Mouse (Mus musculus) adrenal gland, adult 2 months (tissue): Measurements from ENCODE around the gene Rhoa. TPM values are rescaled to one million over a fixed set of nuclear protein-coding genes. Genes with fewer than 3 reads are reported as not detected.
A peak's percentile ranks its signal among the peaks of the same experiment; 100 is the strongest.

Experiments used
- DNase-seq: peaks from one replicate; pipeline ENCODE4 v3.0.0; 2021
- polyA plus RNA-seq: library from polyadenylated mRNA; depleted of rRNA; stranded (reverse); fragments of >200 nt; gene quantifications from 2 replicates; pipeline ENCODE4 v1.2.3, GENCODE M21; 2012; rRNA removed
- total RNA-seq, 2 experiments: library from RNA; stranded (reverse); gene quantifications; 2 replicates each; pipeline ENCODE4 v1.2.3; 2021

The Rhoa gene
- total and polyA plus RNA-seq, 3 experiments: 169 to 363 (median 355) TPM

DNA sequence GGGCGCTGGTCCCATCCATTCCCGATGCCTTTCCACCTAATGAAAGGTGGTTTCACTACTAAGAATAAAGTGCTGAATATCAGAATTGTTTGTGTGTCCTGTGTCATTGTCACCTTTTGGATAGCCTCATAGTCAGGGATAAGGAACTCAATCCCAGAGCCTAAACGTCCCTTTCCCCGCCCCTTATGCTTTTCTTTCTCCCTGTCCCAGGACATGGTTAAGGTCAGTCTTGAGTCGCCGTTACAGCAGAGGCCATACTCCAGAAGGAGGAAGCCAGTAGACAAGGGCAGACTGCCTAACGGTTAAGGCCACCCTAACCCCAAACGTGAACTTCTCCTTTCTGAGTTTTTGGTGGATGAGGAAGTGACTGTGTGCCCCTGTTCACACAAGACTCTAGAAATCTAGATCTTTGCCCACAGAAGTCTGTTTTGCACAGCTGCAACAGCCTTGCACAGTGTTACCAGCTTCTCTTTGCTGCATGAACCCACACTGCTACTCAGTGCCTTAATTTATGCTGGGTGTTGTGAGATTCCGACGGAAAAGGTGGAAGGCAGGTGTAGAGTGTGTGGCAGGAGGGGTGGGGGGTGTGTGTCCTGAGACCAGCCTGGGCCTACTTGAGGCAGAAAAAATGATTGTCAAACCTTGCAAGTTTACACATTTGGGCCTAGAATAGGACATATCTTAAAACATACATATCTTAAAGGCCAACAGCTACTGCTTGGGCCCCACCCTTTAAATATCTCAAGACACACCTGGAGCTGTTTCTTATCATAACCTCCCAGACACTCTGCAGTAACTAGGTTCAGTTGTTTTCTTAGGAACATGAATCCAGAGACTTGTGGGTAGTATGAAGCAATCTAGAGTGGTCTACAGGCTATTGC, 34.6 kb downstream of the Rhoa start:
- DNase-seq: peak; percentile 73

DNA sequence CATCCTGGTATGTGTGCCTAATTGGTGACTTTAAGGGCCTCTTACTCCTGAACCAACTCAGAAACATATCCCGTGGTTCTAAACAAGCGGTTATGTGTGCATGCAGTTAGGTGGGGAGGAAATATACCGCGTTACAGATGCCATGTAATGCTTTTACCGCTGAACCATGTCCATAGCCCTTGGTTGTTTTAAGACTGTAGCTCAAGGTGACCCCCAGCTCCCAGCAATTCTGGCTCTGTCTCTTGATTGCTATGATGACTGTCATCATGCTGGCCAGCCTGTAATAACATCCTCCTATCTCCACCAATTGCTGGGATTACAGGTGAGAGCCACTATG, 35.2 kb downstream of the Rhoa start:
- DNase-seq: no peak

DNA sequence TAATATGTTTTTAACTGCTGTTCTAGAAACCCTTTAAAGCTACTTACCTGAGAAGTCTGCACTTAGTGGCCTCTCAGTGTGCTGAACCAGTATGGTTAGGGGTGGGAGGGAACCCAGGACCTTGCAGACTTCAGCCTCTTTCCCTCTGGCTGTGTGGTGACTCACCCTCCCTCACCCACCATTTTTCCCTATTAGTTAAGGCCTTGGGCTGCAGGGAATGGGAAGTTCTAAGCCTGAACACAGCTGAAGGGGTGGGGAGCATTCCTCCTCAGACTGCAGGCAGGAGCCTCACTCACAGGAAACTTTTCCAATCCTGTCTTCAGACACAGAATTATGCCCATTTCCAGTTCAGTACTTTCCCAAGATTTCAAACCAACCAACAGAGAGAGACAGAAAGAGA, 35.9 kb downstream of the Rhoa start:
- peak; percentile 67 for DNase-seq

DNA sequence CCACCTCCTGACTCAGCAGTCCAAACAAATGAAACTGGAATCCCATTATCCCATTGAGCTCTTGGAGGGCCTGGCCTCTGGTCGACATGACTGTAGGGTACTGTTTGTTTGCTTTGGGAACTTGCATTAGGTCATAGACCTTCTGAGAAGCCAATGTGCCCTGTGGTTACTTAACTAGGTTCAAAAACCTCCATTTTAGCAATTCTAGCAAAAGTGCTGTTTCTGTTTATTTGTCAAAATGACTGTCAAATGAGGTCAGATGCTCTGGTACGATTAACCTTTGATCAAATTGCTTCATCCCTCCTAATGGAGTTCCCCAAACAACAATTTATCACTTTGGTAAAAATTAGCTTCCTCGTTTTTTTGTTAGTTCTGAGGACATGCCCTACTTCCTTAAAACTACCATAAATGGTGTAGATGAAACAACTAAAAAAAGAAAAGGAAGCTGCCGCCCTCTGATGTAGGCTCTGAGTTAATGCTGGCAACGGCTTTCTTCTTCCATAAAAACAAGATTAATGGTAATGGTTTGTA, 36.4 kb downstream of the Rhoa start:
- peak; percentile 45 for DNase-seq

DNA sequence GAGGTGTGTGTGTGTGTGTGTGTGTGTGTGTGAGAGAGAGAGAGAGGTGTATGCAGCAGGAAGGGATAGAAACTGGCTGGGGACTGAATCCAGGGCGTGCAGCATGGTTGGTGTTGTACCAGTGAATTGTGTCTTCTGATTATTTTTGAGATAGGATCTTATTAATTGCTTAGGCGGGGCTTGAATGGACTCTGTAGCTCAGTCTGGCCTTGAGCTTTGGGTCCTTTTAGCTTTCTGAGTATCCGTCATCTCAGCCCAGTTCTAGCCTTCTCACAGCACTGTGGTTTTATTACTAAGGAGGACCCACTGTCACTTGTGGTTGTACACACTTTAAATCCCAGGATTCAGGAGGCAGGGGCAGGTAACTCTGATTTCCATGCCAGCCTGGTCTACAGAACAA, 37.4 kb downstream of the Rhoa start:
- peak; percentile 56 for DNase-seq

DNA sequence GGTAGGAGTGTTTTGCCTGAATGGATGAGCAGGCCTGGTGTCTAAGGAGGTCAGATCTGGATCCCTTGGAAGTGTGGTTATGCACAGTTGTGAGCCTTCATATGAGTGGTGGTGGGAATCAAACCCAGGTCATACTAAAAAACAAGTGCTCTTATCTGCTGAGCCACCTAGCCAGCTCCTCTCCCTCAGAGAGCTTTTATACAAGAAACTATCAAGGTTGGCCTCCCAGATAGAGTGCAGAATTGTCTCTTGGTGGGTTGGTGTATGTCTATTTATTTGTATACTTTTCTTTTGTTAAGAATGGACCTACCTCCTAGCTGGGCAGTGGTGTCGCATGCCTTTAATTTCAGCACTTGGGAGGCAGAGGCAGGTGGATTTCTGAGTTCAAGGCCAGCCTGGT, 37.9 kb downstream of the Rhoa start:
- no peak for DNase-seq

DNA sequence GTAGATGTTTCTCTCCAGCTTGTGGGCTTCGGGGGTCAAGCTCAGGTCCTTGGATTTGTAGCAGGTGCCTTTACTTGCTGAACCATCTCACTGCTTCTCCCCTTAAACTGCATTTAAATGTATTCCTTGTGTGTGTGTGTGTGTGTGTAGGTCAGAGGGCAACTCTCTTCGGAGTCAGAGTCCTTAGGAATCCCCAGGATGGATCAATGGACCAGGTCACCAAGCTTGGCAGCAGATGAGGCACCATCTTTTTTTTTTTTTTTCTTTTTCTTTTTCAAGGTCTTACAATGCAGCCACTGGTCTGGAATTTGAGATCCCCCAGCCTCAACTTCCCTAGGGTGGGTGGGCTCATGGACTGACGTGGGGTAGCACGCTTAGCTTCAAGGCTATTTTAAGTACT, 38.5 kb downstream of the Rhoa start:
- DNase-seq: no peak

DNA sequence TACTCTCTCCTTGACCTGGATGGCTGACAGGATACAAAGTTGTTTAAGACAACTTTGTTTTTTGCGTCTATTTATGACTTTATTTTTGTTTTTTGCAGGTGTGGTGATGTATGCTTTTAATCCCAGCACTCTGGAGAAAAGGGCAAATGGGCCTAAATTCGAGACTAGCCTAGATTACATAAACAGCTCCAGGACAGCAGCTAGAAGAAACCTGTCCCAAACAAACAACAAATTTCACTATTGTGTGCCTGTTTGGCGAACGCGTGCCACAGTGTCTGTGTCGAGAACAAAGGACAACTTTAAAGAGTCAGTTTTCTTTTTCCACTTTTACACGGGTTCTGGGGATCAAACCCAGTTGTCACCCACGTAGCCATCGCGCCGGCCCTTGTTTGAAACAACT, 41.1 kb downstream of the Rhoa start:
- peak; percentile 26 for DNase-seq

DNA sequence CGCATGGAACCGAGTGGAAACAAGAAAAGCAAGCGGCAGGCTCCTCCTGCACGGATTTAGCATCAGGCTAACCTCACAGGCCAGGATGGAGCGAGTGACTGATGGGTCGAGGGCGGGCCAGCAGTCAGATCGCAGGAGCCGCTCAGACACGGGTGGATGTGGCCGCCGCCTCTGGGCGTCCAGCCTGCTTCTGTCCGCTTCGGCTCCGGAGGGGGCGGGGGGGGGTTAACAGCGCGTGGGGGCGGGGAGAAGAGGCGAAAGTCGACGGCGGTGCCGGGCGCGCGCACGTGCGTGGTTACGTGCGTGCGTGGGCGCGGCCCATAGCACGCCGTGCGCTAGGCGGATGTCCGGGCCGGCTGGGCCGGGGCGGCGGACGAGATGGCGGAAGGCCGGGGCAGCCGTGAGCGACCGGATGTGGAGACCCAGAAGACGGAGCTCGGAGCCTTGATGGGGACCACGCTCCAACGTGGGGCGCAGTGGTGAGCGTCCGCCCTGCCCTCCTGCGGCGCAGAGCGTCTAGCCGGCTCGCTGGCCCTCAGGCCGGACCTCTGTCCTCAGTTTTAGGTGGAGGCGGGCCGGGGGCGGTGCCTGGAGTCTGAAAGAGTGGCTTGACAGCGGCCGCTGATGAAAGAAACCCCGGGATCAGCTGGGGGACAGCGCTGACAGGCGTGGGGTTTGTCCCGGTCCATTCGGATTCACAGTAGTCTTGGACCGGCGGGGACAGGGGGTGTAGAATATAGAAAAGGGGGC, 41.8 kb downstream of the Rhoa start, which contains the start of gene Usp4:
TSS of gene Usp4 (plus strand) at position 314 of the 750 bp plus-strand sequence.
- DNase-seq: peak; percentile 94

DNA sequence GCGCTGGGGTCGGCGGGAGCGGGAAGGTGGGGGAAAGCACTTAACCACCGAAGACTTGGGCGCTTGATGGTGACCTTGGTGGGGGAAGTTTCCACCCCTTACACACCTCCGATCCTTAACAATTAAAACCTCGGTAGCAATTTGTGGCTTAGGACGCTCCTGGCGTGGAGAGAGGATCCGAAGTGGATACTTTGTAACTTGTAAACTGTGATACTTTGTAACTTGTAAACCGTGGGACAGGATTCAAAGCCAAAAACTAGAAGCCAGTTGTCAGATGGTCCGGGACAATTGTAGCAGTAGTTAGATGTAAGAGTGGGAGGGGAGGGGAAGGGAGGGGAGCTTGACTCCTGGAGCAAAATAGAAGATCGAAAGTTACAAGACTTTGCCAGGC, 42.4 kb downstream of the Rhoa start:
- DNase-seq: no peak

DNA sequence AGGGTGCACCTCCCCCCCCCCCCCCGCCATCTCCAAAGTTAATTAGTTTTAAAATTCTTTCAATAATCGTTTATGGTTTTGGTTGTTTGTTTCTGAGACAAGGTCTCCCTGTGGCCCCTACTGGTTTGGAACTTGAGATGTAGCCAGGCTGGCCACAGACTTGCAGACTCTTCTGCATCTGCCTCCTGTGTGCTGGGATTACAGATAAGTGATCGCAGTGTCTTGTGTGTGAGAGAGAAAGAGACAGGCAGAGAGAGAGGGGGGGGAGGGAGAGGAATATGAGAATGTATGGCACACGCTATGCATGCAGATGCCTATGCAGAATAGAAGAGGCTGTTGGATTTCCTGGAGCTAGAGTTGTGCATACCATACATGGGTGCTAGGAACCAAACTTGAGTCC, 43.8 kb downstream of the Rhoa start:
- no peak for DNase-seq

DNA sequence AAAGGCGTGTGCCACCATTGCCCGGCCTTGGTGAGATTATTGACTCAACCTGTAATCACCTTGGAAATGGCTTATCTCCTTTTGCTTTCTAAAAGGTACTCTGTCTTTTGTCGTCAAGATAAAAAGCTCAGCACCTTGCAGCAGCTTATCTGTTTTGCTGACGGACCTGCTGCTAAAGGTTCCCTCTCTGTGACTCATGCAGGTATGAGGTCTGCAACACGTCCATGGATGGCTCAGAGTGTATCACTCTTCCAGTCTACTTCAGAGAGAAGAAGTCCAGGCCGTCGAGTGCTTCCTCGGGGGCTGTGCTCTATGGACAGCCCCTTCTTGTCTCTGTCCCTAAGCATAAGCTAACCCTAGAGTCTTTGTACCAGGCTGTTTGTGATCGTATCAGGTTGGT, 72.3 kb downstream of the Rhoa start:
- no peak for DNase-seq

DNA sequence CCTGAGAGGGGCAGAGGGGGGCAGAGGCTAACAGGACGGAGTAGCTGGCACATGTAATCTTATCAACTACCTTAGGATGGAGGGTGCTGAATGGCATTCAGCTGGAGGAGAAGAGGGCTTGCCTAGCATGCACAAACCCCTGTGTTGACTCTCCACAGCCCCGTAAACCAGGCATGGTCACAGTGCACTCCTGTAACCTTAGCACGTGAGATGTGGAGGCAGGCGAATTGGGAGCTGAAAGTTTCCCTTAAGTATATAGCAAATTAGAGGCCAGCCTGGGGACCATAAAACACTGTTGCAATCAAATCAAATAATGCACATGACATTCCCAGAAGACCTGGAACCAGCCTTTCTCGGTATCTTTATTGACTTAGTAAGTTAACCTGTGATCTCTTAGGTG, 72.8 kb downstream of the Rhoa start:
- no peak for DNase-seq

DNA sequence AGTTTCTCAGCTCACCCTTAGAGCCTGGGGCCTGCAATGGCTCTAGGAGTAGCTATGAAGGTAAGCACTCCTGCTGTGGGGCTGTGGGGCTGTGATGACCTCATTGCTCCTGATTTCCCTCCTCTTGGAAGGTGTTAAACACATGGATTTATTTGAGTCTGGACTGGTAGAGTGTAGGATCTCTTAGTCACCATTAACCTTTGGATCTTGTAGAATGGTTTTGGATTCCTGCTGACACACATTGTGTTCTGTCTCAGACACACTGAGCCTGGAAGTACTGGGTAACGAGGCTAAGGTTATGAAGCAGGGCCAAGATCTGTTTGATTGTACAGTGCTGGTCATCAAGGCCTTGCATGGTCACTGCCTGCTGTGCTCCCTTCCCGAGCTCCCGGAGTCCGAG, 73.4 kb downstream of the Rhoa start:
- DNase-seq: no peak

DNA sequence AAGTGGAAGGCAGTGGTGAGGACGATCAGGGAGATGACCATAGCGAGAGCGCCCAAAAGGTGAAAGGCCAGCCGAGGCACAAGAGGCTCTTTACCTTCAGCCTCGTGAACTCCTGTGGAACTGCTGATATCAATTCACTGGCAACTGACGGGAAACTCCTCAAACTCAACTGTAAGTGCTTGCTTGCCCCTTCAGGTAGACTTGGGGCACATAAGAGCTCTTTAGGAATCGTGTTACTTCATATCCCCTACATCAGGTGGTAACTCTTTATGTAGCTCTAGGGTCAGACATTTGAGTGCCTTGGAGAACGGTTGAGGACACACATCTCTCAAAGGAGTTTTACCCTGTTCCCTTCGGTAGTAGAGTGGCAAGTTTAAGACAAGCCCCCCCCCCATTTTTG, 75.5 kb downstream of the Rhoa start:
- no peak for DNase-seq

DNA sequence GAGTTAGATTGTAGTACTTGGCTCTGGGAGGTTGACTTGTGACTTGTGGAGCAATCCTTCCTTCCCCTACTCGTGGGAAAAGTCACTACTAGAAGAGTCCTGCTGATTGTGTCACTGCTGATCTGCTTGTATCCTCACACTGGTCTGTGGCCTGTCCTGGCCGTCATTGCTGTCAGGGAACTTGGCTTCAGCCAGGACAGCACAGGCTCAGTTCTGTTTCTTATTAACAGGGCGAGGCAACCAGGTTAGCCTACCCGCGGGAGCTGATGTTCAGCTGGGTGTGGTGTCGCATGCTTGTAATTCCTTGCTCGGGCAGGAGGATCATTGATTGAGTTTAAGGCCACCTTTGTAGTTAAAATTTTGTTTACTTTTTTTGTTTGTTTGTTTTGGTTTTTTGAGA, 79.1 kb downstream of the Rhoa start:
- no peak for DNase-seq

DNA sequence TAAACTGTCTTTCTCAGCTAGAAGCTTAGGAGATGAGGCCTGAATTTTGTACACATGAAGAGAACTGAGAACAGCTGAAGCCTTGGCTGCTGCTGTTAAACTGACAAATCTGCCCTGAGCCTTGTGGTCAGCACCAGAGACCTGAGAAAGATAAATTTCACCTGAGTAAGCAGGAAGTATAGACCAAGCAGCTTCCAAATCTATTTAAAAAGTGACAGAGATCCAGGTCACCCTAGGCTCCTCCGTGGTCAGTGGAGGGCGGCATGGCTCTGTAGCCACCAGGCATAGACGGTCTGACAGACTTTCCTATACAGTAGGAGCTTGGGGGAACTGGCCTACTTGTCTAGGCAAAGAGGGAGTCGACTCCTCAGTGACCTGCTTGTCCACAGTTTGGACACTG, 80.9 kb downstream of the Rhoa start:
- no peak for DNase-seq

Other genes with a start within 250 kb of the Rhoa start
- under 1 TPM; 0.17 to 0.86 TPM for gene Mst1, start 225.7 kb upstream of the Rhoa start, total RNA-seq
- gene Mst1, start 225.7 kb upstream of the Rhoa start, polyA plus RNA-seq: 0.23 and 0.44 TPM in 2 replicates
- gene Rnf123, start 222.8 kb upstream of the Rhoa start, total RNA-seq: 10 to 100 TPM; 65.5 to 66.0 TPM
- 88.9 and 93.6 TPM in 2 replicates for gene Rnf123, start 222.8 kb upstream of the Rhoa start, polyA plus RNA-seq
- 10 to 100 TPM; 90.2 to 91.6 TPM for gene Apeh, start 211.5 kb upstream of the Rhoa start, total RNA-seq
- 96.2 and 121 TPM in 2 replicates for gene Apeh, start 211.5 kb upstream of the Rhoa start, polyA plus RNA-seq
- gene Bsn, start 115.7 kb upstream of the Rhoa start, total RNA-seq: 1 to 10 TPM; 5.0 to 5.2 TPM
- 4.1 and 4.3 TPM in 2 replicates for gene Bsn, start 115.7 kb upstream of the Rhoa start, polyA plus RNA-seq
- gene Dag1, start 42.2 kb upstream of the Rhoa start, total RNA-seq: 100 to 1,000 TPM; 143 to 148 TPM
- gene Dag1, start 42.2 kb upstream of the Rhoa start, polyA plus RNA-seq: 59.3 and 86.5 TPM in 2 replicates
- 10 to 100 TPM; 17.5 to 24.9 TPM for gene Nicn1, start 15.7 kb upstream of the Rhoa start, total RNA-seq
- 16.6 and 18.8 TPM in 2 replicates for gene Nicn1, start 15.7 kb upstream of the Rhoa start, polyA plus RNA-seq
- 1 to 10 TPM; 3.3 to 5.5 TPM for gene Amt, start 9.3 kb upstream of the Rhoa start, total RNA-seq
- 2.2 and 2.6 TPM in 2 replicates for gene Amt, start 9.3 kb upstream of the Rhoa start, polyA plus RNA-seq
- gene Tcta, start within 50 bp of the Rhoa start, total RNA-seq: 10 to 100 TPM; 31.3 to 56.7 TPM
- 42.8 and 46.3 TPM in 2 replicates for gene Tcta, start within 50 bp of the Rhoa start, polyA plus RNA-seq
- 100 to 1,000 TPM; 694 to 927 TPM for gene Gpx1, start 32.8 kb downstream of the Rhoa start, total RNA-seq
- gene Gpx1, start 32.8 kb downstream of the Rhoa start, polyA plus RNA-seq: 1,573 and 1,924 TPM in 2 replicates
- 100 to 1,000 TPM; 100 to 122 TPM for gene Usp4, start 41.7 kb downstream of the Rhoa start, total RNA-seq
- gene Usp4, start 41.7 kb downstream of the Rhoa start, polyA plus RNA-seq: 47.0 and 52.3 TPM in 2 replicates
- gene 1700102P08Rik, start 86.7 kb downstream of the Rhoa start, total RNA-seq: 1 to 10 TPM in 1 of 2 experiments, under 1 TPM in 1; 0.52 to 1.8 TPM
- 0.37 and 0.86 TPM in 2 replicates for gene 1700102P08Rik, start 86.7 kb downstream of the Rhoa start, polyA plus RNA-seq
- not detected for gene Ccdc36, start 122.4 kb downstream of the Rhoa start, total RNA-seq
- not detected in 2 replicates for gene Ccdc36, start 122.4 kb downstream of the Rhoa start, polyA plus RNA-seq
- gene BC048562, start 130.4 kb downstream of the Rhoa start, total RNA-seq: not detected
- not detected in 2 replicates for gene BC048562, start 130.4 kb downstream of the Rhoa start, polyA plus RNA-seq
- 10 to 100 TPM; 27.8 to 46.5 TPM for gene Ccdc71, start 154.4 kb downstream of the Rhoa start, total RNA-seq
- gene Ccdc71, start 154.4 kb downstream of the Rhoa start, polyA plus RNA-seq: 23.0 and 28.1 TPM in 2 replicates
- 10 to 100 TPM; 19.4 to 24.5 TPM for gene Klhdc8b, start 155.5 kb downstream of the Rhoa start, total RNA-seq
- gene Klhdc8b, start 155.5 kb downstream of the Rhoa start, polyA plus RNA-seq: 73.1 and 81.9 TPM in 2 replicates
- 100 to 1,000 TPM in 1 of 2 experiments, 10 to 100 TPM in 1; 94.0 to 107 TPM for gene Lamb2, start 173.6 kb downstream of the Rhoa start, total RNA-seq
- 136 and 150 TPM in 2 replicates for gene Lamb2, start 173.6 kb downstream of the Rhoa start, polyA plus RNA-seq
- gene Usp19, start 184.5 kb downstream of the Rhoa start, total RNA-seq: 100 to 1,000 TPM; 172 to 248 TPM
- gene Usp19, start 184.5 kb downstream of the Rhoa start, polyA plus RNA-seq: 221 and 261 TPM in 2 replicates
- 100 to 1,000 TPM; 186 to 192 TPM for gene Qars, start 201.6 kb downstream of the Rhoa start, total RNA-seq
- 173 and 186 TPM in 2 replicates for gene Qars, start 201.6 kb downstream of the Rhoa start, polyA plus RNA-seq
- gene Qrich1, start 210.7 kb downstream of the Rhoa start, total RNA-seq: 100 to 1,000 TPM; 105 to 126 TPM
- gene Qrich1, start 210.7 kb downstream of the Rhoa start, polyA plus RNA-seq: 119 and 129 TPM in 2 replicates